Mouse (Mus musculus): ENCODE measurements around the gene Zfp534.
"Not testable (repeated sequence)": the region's sequence is repeated elsewhere in the genome, so short reads cannot be mapped to it uniquely, and the experiment has no call there.

- not testable (repeated sequence) for TF ChIP-seq CTCF (IDR thresholded peaks at IDR 0.05; ENCODE audit: control insufficient read depth, insufficient read depth, insufficient replicate concordance, low read depth, low read length); POLR2A (IDR thresholded peaks at IDR 0.05; ENCODE audit: control insufficient read depth, low read depth, low read length)
Measured at GRCm38 (mm10) chr4:147642413-147642812, 59.9 kb downstream of the Zfp534 start, which contains the start of gene Zfp979.

Data from testis, adult 2 months (tissue).